Mouse (Mus musculus) midbrain, postnatal 0 days (tissue): ENCODE data around the gene Hist1h2bf. TPM values are rescaled to one million over a fixed set of nuclear protein-coding genes. Genes with fewer than 3 reads are reported as not detected.
"Not testable (repeated sequence)": the region's sequence is repeated elsewhere in the genome, so short reads cannot be mapped to it uniquely, and the experiment has no call there.

ENCODE experiments used
- ATAC-seq: fragments of 200-750 bp; cut with Nextera tagmentation; 2 replicates; pipeline ENCODE4 v1.8.0; 2017; ENCODE audit warnings: moderate number of reproducible peaks, mild to moderate bottlenecking, moderate TSS enrichment, moderate library complexity; ENCODE audit not compliant: low FRiP score
- DNase-seq: peaks from one replicate; pipeline ENCODE4 v3.0.0-alpha.2; 2015; ENCODE audit warnings: low spot score
- H3K27ac ChIP-seq: fragments of 300-500 bp; sonication (generic); 2 replicates; pipeline ENCODE4 v1.5.1; 2014; ENCODE audit warnings: low read depth, mild to moderate bottlenecking, low read length, mixed read lengths
- H3K27me3 ChIP-seq: fragments of 300-500 bp; sonication (generic); 2 replicates; pipeline ENCODE4 v1.6.1; 2014; ENCODE audit warnings: low read length, control low read depth, mixed read lengths; ENCODE audit not compliant: insufficient read depth
- H3K36me3 ChIP-seq: fragments of 300-500 bp; sonication (generic); 2 replicates; pipeline ENCODE4 v1.6.1; 2014; ENCODE audit warnings: low read length, control low read depth, mixed read lengths; ENCODE audit not compliant: insufficient read depth
- H3K4me1 ChIP-seq: fragments of 300-500 bp; sonication (generic); 2 replicates; pipeline ENCODE4 v1.6.1; 2014; ENCODE audit warnings: mild to moderate bottlenecking, control low read depth, antibody characterized with exemption, low read length, mixed read lengths; ENCODE audit not compliant: insufficient read depth
- H3K4me2 ChIP-seq: fragments of 300-500 bp; sonication (generic); 2 replicates; pipeline ENCODE4 v1.6.1; 2014; ENCODE audit warnings: low read depth, mild to moderate bottlenecking, low read length, mixed read lengths; ENCODE audit not compliant: poor library complexity, severe bottlenecking
- H3K4me3 ChIP-seq: fragments of 300-500 bp; sonication (generic); 2 replicates; pipeline ENCODE4 v1.5.1; 2014; ENCODE audit warnings: low read depth, mild to moderate bottlenecking, low read length, moderate library complexity
- H3K9ac ChIP-seq: fragments of 300-500 bp; sonication (generic); replicated peaks from 2 replicates; pipeline ENCODE4 v1.6.1; 2014; ENCODE audit warnings: mild to moderate bottlenecking, low read length, moderate library complexity, mixed read lengths; ENCODE audit not compliant: poor library complexity, severe bottlenecking
- H3K9me3 ChIP-seq: fragments of 300-500 bp; sonication (generic); 2 replicates; pipeline ENCODE4 v1.6.1; 2016; ENCODE audit warnings: low read length, control low read depth
- CTCF ChIP-seq: IDR thresholded peaks from 2 replicates; pipeline ENCODE4 v1.5.1; 2016; ENCODE audit warnings: antibody characterized with exemption, mild to moderate bottlenecking
- WGBS: fragments of 180-500 bp; shearing (Covaris S2); extraction: QIAGEN DNeasy Blood & Tissue Kit; methylation state at CpG from one replicate; pipeline ENCODE4 v1.1.7; 2014; 5-methylcytosine and 5-hydroxymethylcytosine counted together
- polyA plus RNA-seq: library from polyadenylated mRNA; unstranded; fragments of >200 nt; fragmentation: Nextera tagmentation; extraction: Ambion mirVana; gene quantifications from 2 replicates; pipeline ENCODE4 v1.2.1, GENCODE M21; 2015
- total RNA-seq: library from RNA; depleted of rRNA; stranded (reverse); fragments of >200 nt; gene quantifications from 2 replicates; pipeline ENCODE4 v1.2.3, GENCODE M21; 2014

Hist1h2bf gene
- total and polyA plus RNA-seq, 2 experiments from 2014 or later = 0.43 to 327 TPM

DNA sequence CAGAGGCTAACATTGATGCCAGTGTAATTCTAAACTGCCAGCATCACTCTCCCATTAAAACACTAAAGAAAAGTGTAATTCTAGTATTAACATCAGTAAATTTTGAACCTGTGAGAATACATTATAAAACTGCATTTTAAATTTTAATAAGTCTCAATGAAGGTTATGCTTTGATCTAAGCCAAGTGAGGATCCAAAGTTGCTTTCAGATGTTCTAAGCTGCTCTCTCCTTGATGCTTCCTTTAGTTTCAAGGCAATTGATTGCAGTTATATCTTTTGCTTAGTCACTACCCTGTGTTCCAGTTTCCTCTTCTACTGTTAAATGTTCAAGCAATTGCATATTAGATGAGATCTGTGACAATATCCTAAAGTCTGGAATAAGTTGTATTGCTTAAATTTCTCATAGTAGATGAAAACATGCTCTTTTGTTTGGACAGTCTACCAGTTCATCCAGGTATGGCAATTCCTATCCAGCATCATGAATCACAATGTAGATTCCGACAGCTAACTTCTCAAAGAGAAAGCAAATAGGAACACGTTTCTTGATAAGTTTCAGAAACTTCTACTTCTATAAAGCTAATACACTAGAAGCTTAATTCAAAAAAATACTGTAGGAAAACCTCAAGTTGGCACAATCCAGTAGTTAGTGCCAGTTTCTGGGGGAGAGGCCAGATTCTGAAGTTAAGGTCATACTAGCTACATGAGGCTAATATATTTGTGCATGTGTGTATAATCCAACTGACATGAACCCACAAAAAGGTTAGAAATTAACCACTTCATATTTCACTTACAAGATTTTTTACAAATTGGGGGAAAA lies 1.6 kb downstream of the Hist1h2bf start:
- Histone ChIP-seq H3K4me3 (peak overlapping the region; percentile 39; the same call in 1 of the 2 replicates), H3K27me3 (no peaks in the 10 kb centered on the region), H3K27ac (no peak overlapping the region), H3K4me2 (peak overlapping the region; percentile 52), H3K4me1 (0 out of 2 replicates have a peak, but pooled peaks cover 8% of the 10 kb centered on the region), H3K36me3 (no peaks in the 10 kb centered on the region), H3K9me3 (no peaks in the 10 kb centered on the region), H3K9ac (0 out of 2 replicates have a peak overlapping the region, but pooled peaks have one; percentile 20)
- TF ChIP-seq CTCF = no peak
- ATAC-seq (no peak), DNase-seq (no peak)
- 45% methylated on average over 2 of the region's 2 CpGs for WGBS

GRCm38 (mm10) chr13:23571504-23572217 lies 2.3 kb downstream of the Hist1h2bf start:
- not testable (repeated sequence) for DNase-seq, H3K27me3 ChIP-seq, H3K9me3 ChIP-seq, ATAC-seq, H3K4me1 ChIP-seq, H3K36me3 ChIP-seq
- Histone ChIP-seq H3K9ac (peak overlapping the region; percentile 50; the same call in 1 of the 2 replicates), H3K27ac (peak overlapping the region; percentile 86), H3K4me3 (peak overlapping the region; percentile 39), H3K4me2 (peak overlapping the region; percentile 52)
- under 1% methylated on average over 8 of the region's 34 CpGs for WGBS

- Histone ChIP-seq H3K36me3 (no peaks in the 10 kb centered on the region), H3K27me3 (no peaks in the 10 kb centered on the region), H3K4me3 (peak within 1 kb of the TSS; percentile 39), H3K9ac (peak within 1 kb of the TSS; percentile 50; the same call in 1 of the 2 replicates), H3K9me3 (no peaks in the 10 kb centered on the region), H3K4me2 (peak within 1 kb of the TSS; percentile 52), H3K27ac (peak within 1 kb of the TSS; percentile 86), H3K4me1 (0 out of 2 replicates have a peak, but pooled peaks cover 3% of the 10 kb centered on the region)
- DNase-seq (peak; percentile 97), ATAC-seq (peak; percentile 90)
- TF ChIP-seq CTCF = no peak
- WGBS = 0% methylated on average over 16 of the region's 18 CpGs
Observed at GRCm38 (mm10) chr13:23571022-23571503, 2.9 kb downstream of the Hist1h2bf start, which contains the start of the genes Hist1h2ae and Hist1h2bg. Gene Hist1h2ae, minus strand, starts transcription at chr13:23571220. Gene Hist1h2bg, plus strand, starts transcription at chr13:23571396.

- Histone ChIP-seq H3K4me2 (peak overlapping the region; percentile 52), H3K27ac (peak overlapping the region; percentile 86), H3K9ac (0 out of 2 replicates have a peak overlapping the region, but pooled peaks have one; percentile 36), H3K4me3 (peak overlapping the region; percentile 39)
- not testable (repeated sequence) for DNase-seq, H3K27me3 ChIP-seq, H3K36me3 ChIP-seq, H3K9me3 ChIP-seq, H3K4me1 ChIP-seq
- ATAC-seq = peak; percentile 19; the same call in 1 of the 2 replicates
- under 1% methylated on average over 15 of the region's 41 CpGs for WGBS
Observed at GRCm38 (mm10) chr13:23570261-23571021, 3.6 kb downstream of the Hist1h2bf start.

GRCm38 (mm10) chr13:23564482-23564881 lies 9.5 kb downstream of the Hist1h2bf start:
- H3K4me1 ChIP-seq = no peaks in the 10 kb centered on the region
- no peaks in the 10 kb centered on the region for H3K36me3 ChIP-seq
- H3K27me3 ChIP-seq = no peaks in the 10 kb centered on the region
- WGBS = 89% methylated on average over 2 of the region's 2 CpGs
- H3K27ac ChIP-seq = no peak overlapping the region
- no peak overlapping the region for H3K4me2 ChIP-seq
- H3K4me3 ChIP-seq = no peak overlapping the region
- no peak for DNase-seq
- ATAC-seq = no peak
- no peaks in the 10 kb centered on the region for H3K9me3 ChIP-seq
- H3K9ac ChIP-seq = no peak overlapping the region
- no peak for TF ChIP-seq CTCF
